Mouse (Mus musculus) stomach, embryonic 14.5 days (tissue): ENCODE results near the gene Sestd1. TPM values are rescaled to one million over a fixed set of nuclear protein-coding genes. Genes with fewer than 3 reads are reported as not detected.

Experiments used
- ATAC-seq: fragments of 200-750 bp; cut with Nextera tagmentation; 2 replicates; pipeline ENCODE4 v1.8.0; 2017; ENCODE audit warnings: low read depth, moderate TSS enrichment; ENCODE audit not compliant: insufficient number of reproducible peaks, insufficient read depth, low FRiP score
- H3K27ac ChIP-seq: fragments of 300-500 bp; sonication (generic); 2 replicates; pipeline ENCODE4 v1.5.1; 2014; ENCODE audit warnings: mild to moderate bottlenecking, low read length, moderate library complexity, mixed read lengths
- H3K27me3 ChIP-seq: fragments of 300-500 bp; sonication (generic); 2 replicates; pipeline ENCODE4 v1.6.1; 2014; ENCODE audit warnings: low read length, control low read depth, mixed read lengths; ENCODE audit not compliant: control insufficient read depth, insufficient read depth
- H3K36me3 ChIP-seq: fragments of 300-500 bp; sonication (generic); 2 replicates; pipeline ENCODE4 v1.6.1; 2014; ENCODE audit warnings: mild to moderate bottlenecking, control low read depth, low read length, moderate library complexity, mixed read lengths; ENCODE audit not compliant: control insufficient read depth, insufficient read depth
- H3K4me1 ChIP-seq: fragments of 300-500 bp; sonication (generic); 2 replicates; pipeline ENCODE4 v1.6.1; 2014; ENCODE audit warnings: low read length, control low read depth, mixed read lengths; ENCODE audit not compliant: control insufficient read depth, insufficient read depth
- H3K4me2 ChIP-seq: fragments of 300-500 bp; sonication (generic); replicated peaks from 2 replicates; pipeline ENCODE4 v1.6.1; 2014; ENCODE audit warnings: low read depth, low read length, control low read depth
- H3K4me3 ChIP-seq: fragments of 300-500 bp; sonication (generic); 2 replicates; pipeline ENCODE4 v1.5.1; 2014; ENCODE audit warnings: low read depth, low read length, control low read depth
- H3K9ac ChIP-seq: fragments of 300-500 bp; sonication (generic); replicated peaks from 2 replicates; pipeline ENCODE4 v1.6.1; 2014; ENCODE audit warnings: low read depth, mild to moderate bottlenecking, control low read depth, low read length, moderate library complexity, mixed read lengths
- H3K9me3 ChIP-seq: fragments of 300-500 bp; sonication (generic); 2 replicates; pipeline ENCODE4 v1.6.1; 2016; ENCODE audit warnings: low read depth, low read length, control low read depth; ENCODE audit not compliant: control insufficient read depth
- WGBS: fragments of 180-500 bp; shearing (Covaris S2); extraction: QIAGEN DNeasy Blood & Tissue Kit; methylation state at CpG from one replicate; pipeline ENCODE4 v1.1.7; 2014; 5-methylcytosine and 5-hydroxymethylcytosine counted together
- polyA plus RNA-seq: library from polyadenylated mRNA; unstranded; fragments of >200 nt; fragmentation: Nextera tagmentation; extraction: Ambion mirVana; gene quantifications from 2 replicates; pipeline ENCODE4 v1.2.1, GENCODE M21; 2014

Sestd1 gene
- polyA plus RNA-seq, 1 experiment from 2014 or later: 20.3 TPM

DNA sequence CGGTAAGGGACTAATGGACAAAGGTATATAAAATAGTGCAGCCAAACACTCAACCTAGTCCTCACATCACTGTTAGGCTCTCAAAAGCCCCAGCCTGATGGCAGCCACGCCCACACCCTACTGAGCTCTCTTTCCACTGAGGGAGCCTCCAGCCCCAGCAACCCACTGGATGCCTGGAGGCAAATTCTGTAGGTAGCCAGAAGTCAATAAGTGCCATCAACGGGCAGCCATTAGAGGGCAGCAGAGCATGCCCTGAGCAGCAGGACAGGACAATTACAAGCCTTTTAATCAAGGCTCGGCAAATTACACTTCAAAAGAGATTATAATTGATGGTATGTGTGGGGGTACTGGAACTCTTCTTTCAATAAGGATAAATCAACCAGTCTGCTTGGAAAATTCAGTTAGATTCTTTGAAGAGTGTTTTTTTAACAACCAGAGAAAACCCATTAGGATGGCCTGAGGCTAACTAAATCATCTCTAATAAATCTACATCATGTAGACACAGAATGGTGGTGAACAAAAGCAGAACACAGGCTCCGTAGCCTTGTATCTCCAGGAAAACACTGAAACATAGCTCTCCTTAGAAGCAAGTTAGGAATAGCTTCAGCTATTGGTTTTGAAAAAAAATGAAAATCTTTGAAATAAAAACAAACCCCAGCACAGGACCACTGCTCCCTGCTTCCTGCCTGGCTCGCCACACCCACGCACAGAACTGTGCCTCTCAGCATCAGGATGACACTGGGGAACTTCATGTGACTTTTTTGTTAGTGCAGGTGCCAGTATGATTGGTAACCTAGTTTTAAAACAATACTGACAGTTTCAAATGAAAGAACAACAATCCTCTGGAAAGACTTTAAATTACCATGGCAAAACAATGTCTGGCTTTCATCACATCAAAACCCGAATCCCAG, 30.4 kb downstream of the Sestd1 start:
- no peak overlapping the region for H3K4me2 ChIP-seq
- ATAC-seq: no peak
- no peaks in the 10 kb centered on the region for H3K36me3 ChIP-seq
- WGBS: 38% methylated on average over 8 of the region's 8 CpGs
- H3K4me3 ChIP-seq: no peak overlapping the region
- no peaks in the 10 kb centered on the region for H3K27me3 ChIP-seq
- H3K27ac ChIP-seq: no peak overlapping the region
- H3K9ac ChIP-seq: no peak overlapping the region
- no peaks in the 10 kb centered on the region for H3K9me3 ChIP-seq
- H3K4me1 ChIP-seq: no peaks in the 10 kb centered on the region

DNA sequence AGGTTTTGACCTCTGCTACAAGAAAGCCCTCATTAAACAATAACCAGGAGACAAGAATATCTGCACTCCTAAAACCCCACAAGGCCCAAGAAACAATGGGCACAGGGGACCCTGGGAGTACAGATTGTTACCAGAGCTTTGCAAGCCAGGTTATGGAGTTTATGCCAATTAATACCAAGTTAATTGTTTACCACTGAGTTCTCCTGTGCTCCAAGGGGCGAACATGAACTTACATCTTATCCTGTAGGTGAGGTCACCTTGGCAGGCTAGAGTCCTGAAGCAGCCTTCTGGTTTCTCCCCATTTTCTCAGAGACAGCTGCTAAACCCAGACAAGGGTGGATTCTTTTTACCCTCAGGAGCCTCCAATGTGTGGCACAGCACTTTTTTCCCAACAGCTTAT, 32.0 kb downstream of the Sestd1 start:
- WGBS: 94% methylated on average over 1 of the region's 1 CpGs
- no peak overlapping the region for H3K27ac ChIP-seq
- peaks cover 2% of the 10 kb centered on the region; the same call in 1 of the 2 replicates for H3K36me3 ChIP-seq
- ATAC-seq: no peak
- H3K4me1 ChIP-seq: no peaks in the 10 kb centered on the region
- H3K4me3 ChIP-seq: no peak overlapping the region
- no peak overlapping the region for H3K9ac ChIP-seq
- H3K4me2 ChIP-seq: no peak overlapping the region
- H3K27me3 ChIP-seq: no peaks in the 10 kb centered on the region
- H3K9me3 ChIP-seq: no peaks in the 10 kb centered on the region

DNA sequence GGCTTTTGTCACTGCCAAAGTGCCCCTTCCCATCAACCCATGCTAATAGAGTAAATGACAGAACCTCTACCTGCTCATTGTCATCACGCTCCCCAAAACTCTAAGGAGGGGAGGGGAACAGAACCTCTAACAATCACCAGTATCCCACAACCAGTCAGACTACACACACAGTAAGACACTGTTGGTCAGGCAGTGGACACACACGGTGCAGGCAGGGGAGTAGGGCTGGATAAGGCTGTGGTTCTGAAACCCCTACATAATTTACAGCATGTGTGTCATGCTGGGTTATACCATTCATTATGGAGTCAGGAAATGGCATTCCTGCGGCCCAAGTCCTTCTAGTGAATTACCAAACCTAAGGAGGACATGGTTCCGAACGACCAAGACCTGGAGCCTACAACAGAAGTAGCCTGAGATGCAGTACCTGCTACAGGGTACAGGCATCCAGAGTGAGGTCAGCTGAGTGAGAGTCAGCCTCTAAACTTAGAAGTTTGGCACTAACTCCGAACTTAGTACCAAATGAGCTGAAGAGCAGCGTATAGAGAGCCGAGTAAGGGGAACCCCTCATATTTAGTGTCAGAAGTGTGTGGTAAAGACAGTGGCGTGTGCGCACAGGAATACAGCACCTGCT, 33.1 kb downstream of the Sestd1 start:
- no peak overlapping the region for H3K27ac ChIP-seq
- H3K4me3 ChIP-seq: no peak overlapping the region
- H3K27me3 ChIP-seq: no peaks in the 10 kb centered on the region
- no peak for ATAC-seq
- H3K4me1 ChIP-seq: no peaks in the 10 kb centered on the region
- H3K4me2 ChIP-seq: no peak overlapping the region
- peaks cover 4% of the 10 kb centered on the region; the same call in 1 of the 2 replicates for H3K36me3 ChIP-seq
- no peak overlapping the region for H3K9ac ChIP-seq
- H3K9me3 ChIP-seq: no peaks in the 10 kb centered on the region
- 82% methylated on average over 10 of the region's 10 CpGs for WGBS

DNA sequence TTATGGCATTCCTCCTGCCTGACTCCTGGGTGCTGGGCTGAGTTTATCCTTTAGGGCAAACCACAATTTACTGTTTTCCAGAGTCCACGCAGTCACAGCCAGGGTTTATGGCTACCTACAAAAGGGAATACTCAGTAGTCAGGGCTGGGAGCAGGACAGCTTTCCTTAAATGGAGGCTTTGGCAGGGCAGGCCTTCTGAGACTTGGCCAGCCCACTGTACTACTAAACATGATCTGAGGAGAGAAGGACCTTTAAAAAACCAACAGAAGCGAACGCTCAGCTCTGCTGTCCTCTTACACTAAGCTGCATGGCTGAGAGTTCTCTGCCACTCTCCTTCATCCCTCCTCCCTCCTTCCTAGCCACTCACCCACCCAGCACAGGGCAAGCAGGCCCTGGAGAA, 34.6 kb downstream of the Sestd1 start:
- 67% methylated on average over 3 of the region's 3 CpGs for WGBS
- no peak overlapping the region for H3K27ac ChIP-seq
- no peak for ATAC-seq

DNA sequence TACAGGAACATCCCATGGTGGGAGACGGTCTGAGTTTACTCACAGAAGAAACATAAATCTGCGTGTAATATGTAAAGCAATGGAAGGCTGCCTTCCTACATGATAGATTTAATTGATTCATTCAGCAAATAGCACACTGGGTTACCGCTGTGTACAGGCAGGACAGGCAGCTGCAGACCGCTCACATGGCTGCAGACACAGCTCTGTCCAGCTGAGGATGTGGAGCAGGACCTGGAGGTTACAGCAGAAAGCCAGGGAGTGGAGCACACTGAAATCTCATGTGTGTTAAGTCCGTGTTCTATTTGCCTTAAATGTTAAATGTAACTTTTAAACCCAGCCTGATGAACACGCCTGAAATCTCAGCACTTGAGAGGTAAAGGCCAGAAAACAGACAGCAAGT, 38.1 kb downstream of the Sestd1 start:
- 83% methylated on average over 6 of the region's 6 CpGs for WGBS

More for the DNA sequence above, 34.6 kb downstream of the Sestd1 start:
- no peak overlapping the region for H3K4me2 ChIP-seq
- no peaks in the 10 kb centered on the region for H3K4me1 ChIP-seq
- no peaks in the 10 kb centered on the region for H3K9me3 ChIP-seq
- no peak overlapping the region for H3K9ac ChIP-seq
- peaks cover 11% of the 10 kb centered on the region for H3K36me3 ChIP-seq
- no peak overlapping the region for H3K4me3 ChIP-seq
- no peaks in the 10 kb centered on the region for H3K27me3 ChIP-seq

DNA sequence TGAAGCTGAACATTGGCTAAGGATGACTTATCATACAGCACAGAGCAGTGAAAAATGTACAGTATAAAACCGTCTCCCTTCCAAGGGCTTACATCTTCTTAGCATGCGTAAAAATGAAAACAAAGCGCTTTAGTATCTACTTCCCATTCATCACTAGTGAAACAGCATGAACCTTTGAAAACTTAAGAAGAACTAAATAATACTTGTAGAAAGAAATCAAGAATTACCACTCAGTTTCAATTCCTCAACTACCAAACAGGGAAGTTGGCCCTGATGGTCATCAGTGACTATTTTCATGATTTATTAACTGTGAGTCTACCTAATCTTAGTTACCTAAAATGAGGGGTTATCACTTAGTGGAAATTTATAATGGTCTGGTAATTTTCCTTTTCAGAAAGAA, 41.8 kb downstream of the Sestd1 start:
- H3K9ac ChIP-seq: no peak overlapping the region
- 85% methylated on average over 3 of the region's 3 CpGs for whole genome bisulfite sequencing
- peaks cover 25% of the 10 kb centered on the region for H3K36me3 ChIP-seq
- H3K9me3 ChIP-seq: no peaks in the 10 kb centered on the region
- no peak for ATAC-seq
- no peak overlapping the region for H3K4me2 ChIP-seq
- no peak overlapping the region for H3K27ac ChIP-seq
- no peaks in the 10 kb centered on the region for H3K27me3 ChIP-seq
- no peaks in the 10 kb centered on the region for H3K4me1 ChIP-seq
- no peak overlapping the region for H3K4me3 ChIP-seq

More for the DNA sequence above, 38.1 kb downstream of the Sestd1 start:
- Histone ChIP-seq H3K4me1 (no peaks in the 10 kb centered on the region), H3K36me3 (peaks cover 19% of the 10 kb centered on the region), H3K27me3 (no peaks in the 10 kb centered on the region), H3K27ac (no peak overlapping the region), H3K4me3 (no peak overlapping the region), H3K9ac (no peak overlapping the region), H3K4me2 (no peak overlapping the region), H3K9me3 (no peaks in the 10 kb centered on the region)
- no peak for ATAC-seq

DNA sequence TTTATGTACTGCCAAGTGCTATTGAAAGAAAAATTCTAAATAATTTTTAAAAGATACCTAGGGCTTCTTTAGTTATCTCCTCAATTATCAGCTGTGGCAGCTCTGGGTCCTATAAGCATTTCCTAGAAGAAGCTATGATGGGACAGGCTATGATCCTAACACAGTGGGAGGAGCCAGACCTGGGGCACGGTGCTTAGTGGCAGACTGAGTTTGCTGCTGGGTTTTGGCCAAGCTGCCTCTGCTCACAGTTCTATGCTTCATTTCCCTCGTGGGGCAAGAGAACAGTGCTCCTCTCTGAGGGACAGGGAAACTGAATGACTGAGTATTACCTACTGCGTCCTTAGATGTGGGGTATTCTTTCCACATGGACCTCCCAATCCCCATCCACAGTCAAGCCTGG, 42.3 kb downstream of the Sestd1 start:
- WGBS: 73% methylated on average over 3 of the region's 3 CpGs
- Histone ChIP-seq H3K27me3 (no peaks in the 10 kb centered on the region), H3K27ac (no peak overlapping the region), H3K9ac (no peak overlapping the region), H3K9me3 (no peaks in the 10 kb centered on the region), H3K4me3 (no peak overlapping the region), H3K36me3 (peaks cover 26% of the 10 kb centered on the region), H3K4me1 (no peaks in the 10 kb centered on the region), H3K4me2 (no peak overlapping the region)
- ATAC-seq: no peak

DNA sequence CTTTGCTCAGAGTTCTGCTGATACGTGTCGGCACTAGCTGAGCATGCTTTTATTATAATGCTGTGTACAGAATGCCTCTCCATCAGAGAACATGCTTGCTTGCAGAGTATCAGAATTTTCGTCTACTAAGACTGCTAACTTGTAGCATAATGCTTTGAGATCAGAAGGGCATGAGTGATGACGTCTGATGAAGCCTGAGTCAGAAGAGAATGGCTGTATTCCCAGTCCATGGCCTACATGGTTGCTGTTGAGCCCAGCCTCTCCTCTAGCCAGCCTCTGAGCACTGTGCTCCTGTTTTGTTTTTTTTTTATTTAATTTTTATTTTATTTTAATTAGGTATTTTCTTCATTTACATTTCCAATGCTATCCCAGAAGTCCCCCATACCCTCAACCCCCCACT, 43.5 kb downstream of the Sestd1 start:
- H3K36me3 ChIP-seq: peaks cover 34% of the 10 kb centered on the region
- H3K4me1 ChIP-seq: no peaks in the 10 kb centered on the region
- no peak for ATAC-seq
- H3K9ac ChIP-seq: no peak overlapping the region
- no peak overlapping the region for H3K27ac ChIP-seq
- H3K9me3 ChIP-seq: no peaks in the 10 kb centered on the region
- H3K4me2 ChIP-seq: no peak overlapping the region
- 78% methylated on average over 4 of the region's 4 CpGs for whole genome bisulfite sequencing
- no peak overlapping the region for H3K4me3 ChIP-seq
- H3K27me3 ChIP-seq: no peaks in the 10 kb centered on the region
